Mouse (Mus musculus) heart, embryonic 11.5 days (tissue): ENCODE results near the gene Fgr. TPM values are rescaled to one million over a fixed set of nuclear protein-coding genes. Genes with fewer than 3 reads are reported as not detected.

Experiments used
- ATAC-seq: fragments of 200-750 bp; cut with Nextera tagmentation; replicated peaks from 2 replicates; pipeline ENCODE4 v1.8.0; 2017; ENCODE audit warnings: moderate library complexity; ENCODE audit not compliant: insufficient number of reproducible peaks, low FRiP score, low TSS enrichment
- H3K27ac ChIP-seq: fragments of 300-500 bp; sonication (generic); 2 replicates; pipeline ENCODE4 v1.5.1; 2014; ENCODE audit warnings: mild to moderate bottlenecking, low read depth, low read length
- H3K27me3 ChIP-seq: fragments of 300-500 bp; sonication (generic); 2 replicates; pipeline ENCODE4 v1.6.1; 2014; ENCODE audit warnings: mild to moderate bottlenecking, low read length, mixed read lengths; ENCODE audit not compliant: control insufficient read depth, insufficient read depth
- H3K36me3 ChIP-seq: fragments of 300-500 bp; sonication (generic); 2 replicates; pipeline ENCODE4 v1.6.1; 2014; ENCODE audit warnings: mild to moderate bottlenecking, low read length, moderate library complexity, mixed read lengths; ENCODE audit not compliant: control insufficient read depth, insufficient read depth
- H3K4me1 ChIP-seq: fragments of 300-500 bp; sonication (generic); 2 replicates; pipeline ENCODE4 v1.6.1; 2014; ENCODE audit warnings: low read length; ENCODE audit not compliant: control insufficient read depth, insufficient read depth
- H3K4me2 ChIP-seq: fragments of 300-500 bp; sonication (generic); 2 replicates; pipeline ENCODE4 v1.6.1; 2014; ENCODE audit warnings: mild to moderate bottlenecking, moderate library complexity
- H3K4me3 ChIP-seq: fragments of 300-500 bp; sonication (generic); 2 replicates; pipeline ENCODE4 v1.5.1; 2014; ENCODE audit warnings: low read depth, low read length
- H3K9ac ChIP-seq: fragments of 300-500 bp; sonication (generic); 2 replicates; pipeline ENCODE4 v1.6.1; 2014; ENCODE audit warnings: mild to moderate bottlenecking, low read depth, low read length, moderate library complexity
- H3K9me3 ChIP-seq: fragments of 300-500 bp; sonication (generic); replicated peaks from 2 replicates; pipeline ENCODE4 v1.6.1; 2016; ENCODE audit warnings: low read length; ENCODE audit not compliant: control insufficient read depth
- WGBS: fragments of 180-500 bp; shearing (Covaris S2); extraction: QIAGEN DNeasy Blood & Tissue Kit; methylation state at CpG from one replicate; pipeline ENCODE4 v1.1.7; 2014; ENCODE audit not compliant: insufficient replicate concordance; 5-methylcytosine and 5-hydroxymethylcytosine counted together
- polyA plus RNA-seq: library from polyadenylated mRNA; unstranded; fragments of >200 nt; fragmentation: Nextera tagmentation; extraction: Ambion mirVana; gene quantifications from 2 replicates; pipeline ENCODE4 v1.2.1, GENCODE M21; 2014

Fgr gene
- polyA plus RNA-seq, 1 experiment from 2014 or later: 0.40 TPM

DNA sequence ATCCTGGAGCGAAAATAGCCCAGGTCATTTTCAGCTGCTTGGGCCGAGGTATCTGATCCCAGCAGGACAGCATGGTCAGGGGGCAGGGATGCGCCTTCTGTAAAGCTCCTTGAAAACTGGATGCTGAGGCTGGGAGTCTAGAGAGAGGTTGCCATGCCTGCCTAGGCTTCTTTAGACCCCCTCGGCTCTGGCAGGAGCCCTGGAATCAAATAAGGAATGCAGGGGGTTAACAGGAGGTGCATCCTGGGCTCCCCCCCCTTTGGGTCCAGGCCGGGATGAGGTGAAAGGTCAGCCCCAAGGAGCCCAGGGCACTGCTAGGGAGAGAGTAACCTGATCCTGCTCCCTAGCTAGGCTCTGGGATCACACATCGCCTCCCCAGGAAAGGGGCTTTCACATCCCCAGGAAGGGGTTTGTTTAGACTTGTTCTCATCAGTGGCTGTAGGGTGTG, 70.8 kb downstream of the Fgr start:
- peak overlapping the region; percentile 47; the same call in 1 of the 2 replicates for H3K9ac ChIP-seq
- H3K4me2 ChIP-seq: peak overlapping the region; percentile 44
- H3K27me3 ChIP-seq: no peaks in the 10 kb centered on the region
- 16% methylated on average over 6 of the region's 6 CpGs for WGBS
- ATAC-seq: no peak
- no peaks in the 10 kb centered on the region for H3K9me3 ChIP-seq
- H3K27ac ChIP-seq: peak overlapping the region; percentile 89
- H3K4me3 ChIP-seq: no peak overlapping the region
- H3K4me1 ChIP-seq: peaks cover 99% of the 10 kb centered on the region
- H3K36me3 ChIP-seq: no peaks in the 10 kb centered on the region

DNA sequence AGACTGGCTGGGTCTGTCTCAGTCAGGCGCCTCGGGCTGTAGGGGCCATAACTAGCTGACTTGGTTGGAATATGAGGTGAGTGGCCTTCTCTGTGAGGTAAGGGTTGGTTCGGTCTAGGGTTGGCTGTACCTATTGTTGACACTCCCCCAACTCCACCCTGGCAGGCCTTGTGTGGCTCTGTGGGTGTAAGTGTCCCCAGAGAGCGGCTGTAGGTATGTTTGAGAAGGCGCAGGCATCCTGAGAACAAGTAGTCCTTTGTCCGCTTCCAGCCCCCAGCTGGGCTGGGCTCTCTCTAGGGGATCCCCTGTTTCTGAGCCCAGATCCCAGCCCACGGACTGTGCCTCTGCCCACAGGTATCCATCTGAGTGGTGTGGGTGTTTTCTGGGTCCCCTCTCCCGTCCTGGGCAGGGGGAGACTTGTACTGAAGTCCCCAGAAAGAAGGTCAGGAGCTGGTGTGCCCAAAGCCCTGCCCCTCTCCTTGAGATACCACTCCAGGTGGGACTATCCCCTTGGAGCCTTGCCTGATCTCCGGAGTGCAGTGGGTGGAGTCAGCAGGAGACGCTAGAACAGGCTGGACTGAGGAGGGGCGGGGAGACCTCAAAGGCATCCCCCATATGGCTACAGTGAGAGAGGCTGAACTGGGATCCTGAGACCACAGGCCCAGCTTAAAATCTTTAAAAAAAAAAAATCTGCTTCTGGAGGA, 72.0 kb downstream of the Fgr start:
- Histone ChIP-seq H3K4me2 (0 out of 2 replicates have a peak overlapping the region, but pooled peaks have one; percentile 2), H3K27me3 (no peaks in the 10 kb centered on the region), H3K9me3 (no peaks in the 10 kb centered on the region), H3K9ac (peak overlapping the region; percentile 40; the same call in 1 of the 2 replicates), H3K27ac (peak overlapping the region; percentile 67), H3K4me1 (peaks cover 100% of the 10 kb centered on the region), H3K36me3 (no peaks in the 10 kb centered on the region), H3K4me3 (no peak overlapping the region)
- no peak for ATAC-seq
- 42% methylated on average over 11 of the region's 11 CpGs for WGBS

DNA sequence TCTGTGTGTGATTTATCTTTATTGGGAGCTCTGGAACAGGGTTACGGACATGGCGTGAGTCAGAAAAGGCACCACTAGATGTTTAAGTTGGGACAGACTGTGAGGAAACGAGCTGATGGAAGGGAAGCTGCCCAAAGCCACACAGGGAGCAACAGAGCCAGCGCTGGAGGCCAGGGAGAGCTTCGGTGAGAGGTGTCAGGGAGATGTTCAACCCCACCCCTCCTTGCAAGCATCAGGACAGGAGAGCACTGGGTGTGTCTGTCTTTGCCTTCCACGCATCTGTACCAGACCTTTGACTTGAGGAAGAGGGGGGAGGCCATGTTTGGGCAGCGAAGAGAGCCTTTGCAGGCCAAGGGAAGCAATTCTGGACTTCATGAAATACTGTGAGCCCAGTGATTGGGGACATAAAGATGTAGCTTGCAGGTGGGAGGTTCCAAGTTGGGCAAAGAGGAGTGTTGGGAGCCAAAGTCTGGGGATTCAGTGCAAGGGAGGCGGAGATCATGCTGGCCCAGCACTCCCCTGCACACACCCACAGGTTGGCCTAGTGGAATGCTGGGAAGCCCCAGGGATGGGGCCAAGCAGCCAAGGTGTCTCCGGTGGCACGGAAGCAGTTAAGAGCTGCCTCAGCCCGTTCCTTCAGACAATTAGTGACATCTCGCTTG, 72.9 kb downstream of the Fgr start:
- ATAC-seq: no peak
- H3K27ac ChIP-seq: peak overlapping the region; percentile 47
- H3K9ac ChIP-seq: no peak overlapping the region
- H3K9me3 ChIP-seq: no peaks in the 10 kb centered on the region
- H3K4me3 ChIP-seq: no peak overlapping the region
- H3K4me1 ChIP-seq: peaks cover 100% of the 10 kb centered on the region
- WGBS: 36% methylated on average over 12 of the region's 12 CpGs
- H3K27me3 ChIP-seq: no peaks in the 10 kb centered on the region
- no peaks in the 10 kb centered on the region for H3K36me3 ChIP-seq
- 0 out of 2 replicates have a peak overlapping the region, but pooled peaks have one; percentile 25 for H3K4me2 ChIP-seq

DNA sequence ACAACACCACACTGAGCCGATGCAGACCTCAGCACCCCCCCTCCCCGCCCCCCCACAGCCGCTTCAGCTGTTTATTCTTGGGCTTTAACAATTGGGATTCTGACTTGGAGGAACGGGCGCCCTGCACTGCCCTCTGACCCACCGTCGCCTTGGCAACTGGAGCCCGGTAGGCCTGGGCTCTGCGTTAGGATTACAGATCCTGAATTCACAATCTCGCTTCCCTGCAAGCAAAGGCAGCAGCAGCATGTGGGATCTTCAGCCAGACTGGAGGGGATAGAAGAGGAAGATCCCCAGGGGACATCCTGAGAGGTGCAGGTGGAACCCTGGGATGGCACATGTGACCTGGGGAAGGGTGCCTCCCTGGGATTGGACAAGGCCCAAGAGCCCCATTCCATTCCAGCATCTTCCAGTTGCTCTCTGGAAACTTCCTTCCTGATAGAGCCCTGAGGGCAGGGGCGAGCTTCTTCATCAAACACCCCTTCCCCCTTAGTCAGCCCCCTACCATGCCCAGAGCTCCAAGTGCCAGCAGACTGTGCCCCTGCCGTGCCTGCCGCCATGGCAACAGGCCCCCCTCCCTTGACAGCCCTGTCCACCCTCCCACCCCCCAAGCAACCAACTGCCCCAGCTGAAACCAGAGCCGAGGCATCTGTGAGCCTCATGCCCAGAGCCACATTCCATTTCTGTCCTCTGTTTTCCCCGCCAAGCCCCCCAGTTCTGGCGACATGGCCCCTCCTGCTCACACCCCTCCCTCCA, 73.6 kb downstream of the Fgr start:
- peaks cover 100% of the 10 kb centered on the region for H3K4me1 ChIP-seq
- 0 out of 2 replicates have a peak overlapping the region, but pooled peaks have one; percentile 47 for H3K27ac ChIP-seq
- no peak overlapping the region for H3K9ac ChIP-seq
- 23% methylated on average over 16 of the region's 16 CpGs for WGBS
- H3K27me3 ChIP-seq: no peaks in the 10 kb centered on the region
- no peak overlapping the region for H3K4me3 ChIP-seq
- H3K36me3 ChIP-seq: no peaks in the 10 kb centered on the region
- no peaks in the 10 kb centered on the region for H3K9me3 ChIP-seq
- ATAC-seq: no peak
- no peak overlapping the region for H3K4me2 ChIP-seq

DNA sequence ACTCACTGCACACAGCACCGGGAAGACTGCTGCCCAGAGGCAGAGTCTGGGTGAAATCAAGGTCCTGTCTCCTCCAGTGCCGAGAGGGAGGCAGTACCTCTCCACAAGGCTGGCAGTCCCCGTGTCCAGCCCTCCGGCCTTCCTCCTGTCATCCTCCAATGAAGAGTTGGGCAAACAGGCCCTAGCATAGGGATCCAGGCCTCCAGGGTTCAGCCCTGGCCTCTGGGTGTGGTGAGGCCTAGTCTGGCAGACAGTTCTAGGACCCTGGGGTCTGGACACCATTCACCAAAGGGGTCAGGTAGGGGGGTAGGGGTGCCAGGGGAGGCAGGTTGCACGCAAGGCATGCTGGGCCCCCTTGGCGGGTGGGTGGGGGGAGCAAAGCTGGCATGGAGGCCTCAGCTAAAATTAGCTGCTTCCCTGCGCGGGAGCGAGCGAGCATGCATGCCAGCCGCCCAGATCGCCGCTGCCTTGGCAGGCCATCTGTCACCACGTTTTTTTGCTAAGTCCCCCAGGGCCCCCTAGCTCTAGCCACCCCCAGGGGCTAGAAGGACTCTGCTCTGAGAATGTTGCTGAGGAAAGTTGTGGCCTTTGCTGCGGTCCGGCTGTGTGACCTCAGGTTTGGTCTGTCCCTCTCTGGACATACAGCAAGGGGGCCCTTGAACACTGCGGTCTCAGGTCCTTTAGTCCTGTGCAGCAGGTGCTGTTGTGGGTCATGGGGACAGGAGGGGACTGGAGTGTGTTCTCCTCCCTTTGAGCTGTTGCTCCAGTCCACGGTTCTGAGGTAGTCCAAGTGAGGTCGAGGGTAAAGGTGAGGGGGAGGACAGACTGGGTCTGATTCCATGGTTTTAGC, 75.4 kb downstream of the Fgr start:
- H3K9me3 ChIP-seq: no peaks in the 10 kb centered on the region
- no peak for ATAC-seq
- peak overlapping the region; percentile 48 for H3K4me2 ChIP-seq
- H3K4me1 ChIP-seq: peaks cover 93% of the 10 kb centered on the region
- H3K4me3 ChIP-seq: no peak overlapping the region
- H3K27me3 ChIP-seq: no peaks in the 10 kb centered on the region
- WGBS: 42% methylated on average over 19 of the region's 19 CpGs
- H3K36me3 ChIP-seq: no peaks in the 10 kb centered on the region
- H3K27ac ChIP-seq: peak overlapping the region; percentile 86
- peak overlapping the region; percentile 56 for H3K9ac ChIP-seq

DNA sequence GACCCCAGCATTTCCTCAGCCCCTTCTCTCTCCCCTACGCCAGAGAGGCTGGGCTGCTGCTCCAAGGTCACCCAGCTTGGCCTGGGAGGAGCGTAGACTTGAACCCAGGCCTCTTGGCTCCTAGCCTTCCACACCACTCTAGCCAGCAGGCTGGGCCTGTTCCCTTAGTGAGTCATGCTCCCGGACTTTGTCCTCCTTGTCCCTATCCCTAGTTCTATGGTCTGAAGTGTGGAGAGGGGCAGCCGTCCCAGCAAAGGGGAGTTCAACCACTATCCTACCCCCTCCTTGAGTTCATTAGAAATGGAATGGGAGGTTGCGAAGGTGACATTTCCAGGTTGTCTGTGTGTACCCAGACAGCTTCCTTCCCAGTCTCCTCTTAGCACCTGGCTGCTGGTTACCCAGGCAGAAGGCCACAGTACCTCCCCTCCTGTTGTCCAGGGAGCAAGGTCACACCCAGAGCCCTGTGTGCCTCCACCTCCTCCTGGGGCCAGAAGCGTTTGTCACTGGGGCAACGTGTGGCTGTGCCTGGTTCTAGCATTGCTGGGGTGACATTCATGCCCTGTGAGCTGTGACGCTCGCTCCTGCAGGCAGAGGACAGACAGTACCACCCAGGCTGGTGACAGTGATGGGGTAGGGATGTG, 76.4 kb downstream of the Fgr start:
- no peak for ATAC-seq
- 59% methylated on average over 9 of the region's 9 CpGs for WGBS
- Histone ChIP-seq H3K4me3 (no peak overlapping the region; the same call in 1 of the 2 replicates), H3K36me3 (no peaks in the 10 kb centered on the region), H3K4me2 (peak overlapping the region; percentile 48), H3K27me3 (no peaks in the 10 kb centered on the region), H3K27ac (peak overlapping the region; percentile 86), H3K4me1 (peaks cover 90% of the 10 kb centered on the region), H3K9ac (peak overlapping the region; percentile 36), H3K9me3 (no peaks in the 10 kb centered on the region)

DNA sequence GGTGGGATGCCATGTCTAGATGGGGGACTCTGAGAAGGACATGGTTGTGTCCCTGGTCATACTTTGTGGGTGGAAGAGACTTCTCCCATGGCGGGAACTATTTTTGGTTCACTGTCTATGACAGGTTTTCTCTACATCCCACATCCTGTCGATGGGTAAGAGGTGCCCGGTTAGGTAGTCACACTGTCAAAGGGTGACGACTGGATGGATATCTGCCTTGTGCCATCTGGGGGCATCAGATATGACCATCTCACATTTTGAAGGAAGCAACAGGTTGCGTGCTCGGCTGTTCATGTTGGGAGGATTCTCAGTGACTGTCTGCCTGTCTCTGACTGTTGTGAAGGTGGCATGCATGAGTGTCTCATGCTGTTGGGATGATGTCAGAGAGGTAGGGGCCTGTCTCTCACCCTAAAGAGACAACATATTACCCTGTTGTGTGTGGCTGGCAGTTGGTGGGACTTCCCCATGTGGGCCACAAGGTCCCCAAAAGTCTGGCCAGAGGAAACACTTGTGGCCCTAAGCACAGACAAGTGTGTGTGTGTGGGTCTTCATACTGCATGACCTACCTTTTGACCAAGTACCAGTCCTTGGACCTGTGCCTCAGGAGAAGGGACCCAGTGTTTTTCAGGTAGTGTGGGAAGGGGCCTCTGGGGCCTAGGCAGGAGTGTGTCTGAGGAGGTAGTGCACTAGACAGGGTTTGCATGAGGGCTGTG, 77.1 kb downstream of the Fgr start:
- Histone ChIP-seq H3K4me1 (peaks cover 90% of the 10 kb centered on the region), H3K4me2 (peak overlapping the region; percentile 25; the same call in 1 of the 2 replicates), H3K9me3 (no peaks in the 10 kb centered on the region), H3K27ac (0 out of 2 replicates have a peak overlapping the region, but pooled peaks have one; percentile 86), H3K9ac (peak overlapping the region; percentile 52; the same call in 1 of the 2 replicates), H3K36me3 (no peaks in the 10 kb centered on the region), H3K27me3 (no peaks in the 10 kb centered on the region), H3K4me3 (no peak overlapping the region)
- 76% methylated on average over 6 of the region's 6 CpGs for WGBS
- no peak for ATAC-seq
